Mouse (Mus musculus) gastrocnemius, postnatal 4 days (tissue): ENCODE measurements around the gene Gimap5. TPM values are rescaled to one million over a fixed set of nuclear protein-coding genes. Genes with fewer than 3 reads are reported as not detected.
A peak's percentile ranks its signal among the peaks of the same experiment; 100 is the strongest.

Experiments used
- DNase-seq, 2 experiments: peaks; one replicate each; pipeline ENCODE4 v3.0.0; 2021 to 2022; ENCODE audit warnings: low spot score in 2 of 2, mixed read lengths in 2 of 2
- total RNA-seq, 2 experiments: library from RNA; stranded (reverse); gene quantifications; 2 replicates each; pipeline ENCODE4 v1.2.3; 2021

Gimap5 gene
- total RNA-seq, 2 experiments from 2014 or later, result 7.4 to 8.7 TPM

DNA sequence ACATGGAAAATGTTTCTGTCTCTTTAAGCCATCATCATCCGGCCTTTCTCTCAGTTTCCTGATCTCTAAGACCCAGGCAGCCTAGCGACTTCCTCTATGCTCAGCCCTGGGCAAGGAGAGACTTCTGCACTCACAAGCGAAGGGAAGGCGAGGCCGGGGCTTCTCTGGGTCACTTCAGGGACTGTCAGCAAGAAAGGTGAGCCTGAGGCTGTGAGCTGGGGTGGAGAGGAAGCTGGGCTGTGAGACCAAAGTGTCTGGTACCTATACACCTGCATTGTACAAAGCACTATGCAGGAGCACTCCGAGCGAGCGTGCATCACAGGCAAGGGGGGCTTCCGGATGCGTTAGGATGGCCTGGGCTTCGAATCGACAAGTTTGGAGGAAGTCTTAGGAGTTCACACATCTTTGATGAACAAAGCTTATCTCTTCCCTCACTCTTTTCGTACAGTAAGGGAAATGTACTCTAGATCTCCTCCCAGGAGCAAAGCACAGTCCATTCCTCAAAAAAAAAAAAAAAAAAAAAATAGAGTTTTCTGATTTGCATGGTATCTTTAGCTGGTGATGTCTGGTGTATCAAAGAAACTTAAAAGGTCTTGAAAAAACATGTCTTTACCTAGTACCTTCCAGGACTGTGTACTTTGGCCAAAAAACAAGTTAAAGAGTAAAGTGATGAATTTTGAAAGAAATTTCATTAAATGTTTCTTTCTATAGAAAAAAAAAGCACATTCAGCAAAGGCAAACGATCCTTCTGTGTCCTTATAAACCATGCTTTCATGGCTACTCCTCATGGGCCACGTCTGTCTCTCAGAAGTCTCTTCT lies 6.8 kb upstream of the Gimap5 start, which contains the start of gene Gimap1:
Gene Gimap1 (plus strand): TSS at position 94 of the 819 bp plus-strand sequence.
- DNase-seq, result no peak

DNA sequence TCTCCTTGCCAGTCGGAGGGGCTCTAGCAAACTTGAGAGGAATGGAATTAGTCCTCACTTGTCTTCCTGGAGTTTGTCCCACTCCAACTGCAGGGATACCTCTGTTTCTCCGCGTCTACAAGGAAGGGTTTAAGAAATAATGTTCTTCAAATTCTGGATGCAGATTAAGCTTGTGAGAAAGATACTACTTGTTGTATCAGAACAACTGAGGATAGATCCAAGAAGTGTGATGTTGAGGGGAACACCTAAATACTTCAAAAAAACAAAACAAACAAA lies 6.3 kb upstream of the Gimap5 start:
- no peak for DNase-seq

DNA sequence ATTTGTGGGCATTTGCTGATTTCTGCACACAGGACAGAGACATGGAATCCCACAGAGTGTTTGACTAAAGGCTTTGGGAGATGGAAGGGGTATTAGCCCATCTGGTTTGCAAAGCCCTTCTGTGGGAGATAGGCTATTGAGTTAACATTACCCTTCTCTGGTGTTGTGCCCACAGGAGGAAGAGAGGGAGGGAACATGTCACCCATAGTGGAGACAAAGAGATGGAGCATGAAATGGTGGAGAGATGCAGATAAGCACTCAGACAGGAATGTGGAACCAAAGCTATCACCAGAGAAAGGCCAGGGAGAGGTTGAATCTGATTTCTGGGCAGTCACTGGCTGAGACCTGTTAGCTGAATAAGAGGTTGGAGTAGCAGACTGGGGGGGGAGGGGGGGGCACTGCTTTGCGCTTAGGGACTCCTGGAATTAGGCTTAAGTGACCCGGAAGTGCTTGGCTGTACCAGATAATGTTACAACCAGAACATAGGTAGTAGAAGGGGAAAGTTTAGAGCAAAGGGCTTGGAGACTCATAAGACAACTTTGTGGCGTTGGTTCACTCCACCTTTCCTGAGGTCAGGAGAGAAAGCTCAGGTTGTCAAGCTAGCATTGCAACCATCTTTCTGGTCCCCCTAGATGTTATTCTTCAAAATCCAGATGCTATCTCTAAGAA lies 5.4 kb upstream of the Gimap5 start:
- no peak for DNase-seq

DNA sequence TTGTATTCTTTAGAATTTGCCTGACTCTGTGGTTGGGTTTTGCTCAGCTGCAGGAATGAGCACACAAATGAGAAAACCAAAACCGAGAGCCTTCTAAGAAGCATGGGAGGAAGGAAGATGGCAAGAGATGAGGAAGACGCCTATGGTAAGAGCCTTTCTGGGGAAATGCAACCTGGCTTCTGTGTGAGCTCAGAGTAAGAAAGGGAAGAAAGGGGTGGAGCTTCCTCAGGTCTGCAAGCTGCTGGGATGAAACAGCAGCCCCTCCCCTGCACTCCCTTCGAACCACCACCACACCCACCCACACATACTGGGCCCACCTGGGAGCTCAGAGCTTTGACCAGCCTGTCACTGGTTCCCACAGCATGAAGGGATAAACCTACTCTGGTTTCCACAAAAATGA lies 4.7 kb upstream of the Gimap5 start:
- no peak for DNase-seq

DNA sequence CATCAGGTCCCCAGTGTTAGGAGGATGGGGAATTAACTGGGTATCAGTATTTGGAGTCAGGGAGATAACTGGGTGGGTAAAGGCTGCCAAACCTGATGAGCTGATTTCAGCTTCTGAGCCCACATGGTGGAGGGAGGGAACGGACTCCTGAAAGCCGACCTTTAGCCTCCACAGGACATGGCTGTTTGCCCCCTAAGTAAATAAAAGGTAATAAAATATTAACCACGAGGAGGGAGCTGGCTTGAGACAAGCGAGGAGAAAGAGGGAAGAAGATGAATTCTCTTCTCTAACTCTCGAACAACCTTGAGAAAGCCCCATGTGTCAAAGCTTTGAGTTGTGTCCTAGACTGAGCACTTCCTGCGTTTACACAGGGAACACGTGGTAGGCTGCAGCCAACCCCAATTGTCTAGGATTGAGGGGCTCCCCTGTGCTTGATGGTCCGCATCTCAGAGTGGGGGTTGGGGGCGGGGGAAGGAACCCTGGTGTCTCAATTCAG lies 4.2 kb upstream of the Gimap5 start:
- DNase-seq, result no peak

DNA sequence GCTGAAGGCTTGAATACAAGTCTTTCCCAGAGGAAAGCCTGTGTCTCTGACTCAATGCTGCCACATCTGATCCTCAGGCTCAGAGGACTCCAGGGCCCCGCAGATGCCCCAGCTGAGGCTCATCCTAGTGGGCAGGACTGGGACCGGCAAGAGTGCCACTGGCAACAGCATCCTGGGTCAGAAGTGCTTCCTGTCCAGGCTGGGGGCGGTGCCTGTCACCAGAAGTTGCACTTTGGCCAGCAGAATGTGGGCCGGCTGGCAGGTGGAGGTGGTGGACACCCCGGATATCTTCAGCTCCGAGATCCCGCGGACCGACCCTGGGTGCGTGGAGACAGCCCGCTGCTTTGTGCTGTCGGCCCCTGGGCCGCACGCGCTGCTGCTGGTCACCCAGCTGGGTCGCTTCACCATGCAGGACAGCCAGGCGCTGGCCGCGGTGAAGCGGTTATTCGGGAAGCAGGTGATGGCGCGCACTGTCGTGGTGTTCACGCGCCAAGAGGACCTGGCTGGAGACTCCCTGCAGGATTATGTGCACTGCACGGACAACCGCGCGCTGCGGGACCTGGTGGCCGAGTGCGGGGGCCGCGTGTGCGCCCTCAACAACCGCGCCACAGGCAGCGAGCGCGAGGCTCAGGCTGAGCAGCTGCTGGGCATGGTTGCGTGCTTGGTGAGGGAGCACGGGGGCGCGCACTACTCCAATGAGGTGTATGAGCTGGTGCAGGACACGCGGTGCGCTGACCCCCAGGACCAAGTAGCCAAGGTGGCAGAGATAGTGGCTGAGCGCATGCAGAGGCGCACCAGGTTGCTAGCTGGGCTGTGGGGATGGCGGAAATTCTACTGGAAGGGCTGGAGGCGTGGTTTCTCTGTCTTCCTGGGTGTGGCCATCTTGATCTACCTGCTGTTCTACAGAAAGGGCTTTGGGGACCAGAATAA lies 3.3 kb upstream of the Gimap5 start:
- no peak for DNase-seq

DNA sequence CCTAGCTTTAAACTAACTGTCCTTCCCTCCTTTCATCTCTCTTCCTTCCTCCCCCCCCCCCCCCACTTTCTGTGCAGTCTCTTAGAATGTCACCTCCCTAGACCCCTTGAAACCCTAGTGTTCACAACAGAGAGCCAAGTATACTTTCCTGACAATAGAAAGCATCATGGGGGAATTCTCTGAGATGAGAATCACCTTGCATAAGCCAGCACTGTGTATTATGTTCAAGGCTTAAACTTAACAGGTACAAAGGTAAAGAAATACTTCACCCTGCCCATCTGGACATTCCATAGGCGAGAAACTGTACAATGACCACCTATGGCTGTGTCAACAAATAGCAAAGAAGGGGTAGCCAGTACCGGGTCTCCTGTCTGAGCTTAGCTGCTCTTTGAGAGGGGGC lies 507 bp upstream of the Gimap5 start:
- no peak for DNase-seq

DNA sequence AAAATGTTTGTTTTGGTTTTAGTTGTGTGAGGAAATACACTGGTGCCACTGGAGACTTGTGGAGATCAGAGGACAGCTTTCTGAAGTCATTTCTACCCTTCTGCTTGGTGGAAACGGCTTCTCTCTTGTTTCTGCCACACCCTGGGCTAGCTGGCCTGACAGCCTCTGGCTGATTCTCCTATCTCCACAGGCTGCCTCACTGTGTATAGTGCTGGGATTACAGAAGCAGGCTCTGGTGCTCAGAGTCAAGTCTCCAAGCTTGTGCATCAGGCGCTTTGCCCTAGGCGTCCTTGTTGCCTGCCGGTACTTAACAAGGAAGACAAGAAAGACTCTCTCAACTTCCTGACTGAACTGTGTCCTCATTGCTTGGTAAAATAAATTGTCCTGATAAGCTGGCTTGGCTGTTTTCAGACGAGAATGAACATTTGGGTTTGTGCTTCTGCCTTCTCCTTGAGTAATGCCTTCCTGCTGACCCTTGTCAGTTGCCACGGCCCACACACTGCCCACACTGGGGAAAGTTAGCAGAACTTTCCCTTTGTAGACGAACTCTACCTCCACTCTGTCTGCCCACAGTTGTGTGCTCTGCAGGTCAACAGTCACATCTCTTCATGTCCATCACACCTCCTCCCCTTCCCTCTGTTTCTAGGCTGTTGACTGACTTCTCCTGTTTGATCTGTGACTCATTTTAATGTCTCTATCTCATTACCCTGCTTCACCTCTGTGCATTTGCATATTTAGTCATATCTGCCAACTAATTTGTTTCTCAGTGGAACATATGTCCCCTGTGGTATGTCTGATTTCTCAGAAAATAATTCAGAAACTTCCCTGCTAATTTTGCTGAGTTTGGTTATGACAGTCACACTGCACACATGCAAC lies 1.3 kb downstream of the Gimap5 start:
- no peak for DNase-seq

DNA sequence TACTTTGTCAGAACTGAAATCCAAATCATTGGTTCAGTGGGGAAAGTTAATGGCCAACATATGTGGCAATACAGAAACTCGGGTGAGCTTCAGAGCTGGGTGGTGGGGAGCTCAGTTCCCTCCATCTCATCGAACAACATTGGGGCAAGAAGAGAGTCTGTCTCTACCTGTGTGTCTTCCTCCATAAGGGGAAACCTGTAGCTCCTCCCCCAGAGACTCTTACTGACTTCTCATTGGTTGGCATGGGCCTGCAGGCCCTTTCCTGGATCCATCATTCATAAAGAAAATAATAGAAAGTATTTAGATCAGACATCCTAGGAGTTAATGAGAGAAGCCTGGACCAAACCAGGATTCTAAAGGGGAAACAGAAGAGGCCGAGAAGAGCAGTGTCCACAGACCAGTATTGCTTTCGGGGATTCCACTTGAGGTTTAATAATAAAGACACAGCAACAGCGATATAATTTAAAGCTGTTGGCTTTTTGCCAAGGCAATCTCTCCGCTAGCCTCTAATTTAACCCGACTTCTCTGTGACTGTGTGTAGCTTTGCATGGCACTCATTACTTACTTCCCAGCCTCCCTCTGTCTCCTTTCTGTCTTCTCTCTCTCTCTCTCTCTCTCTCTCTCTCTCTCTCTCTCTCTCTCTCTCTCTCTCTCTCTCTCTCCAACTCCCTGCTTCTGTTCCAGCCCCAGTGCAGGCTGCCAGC lies 17.7 kb downstream of the Gimap5 start:
- DNase-seq, result no peak

DNA sequence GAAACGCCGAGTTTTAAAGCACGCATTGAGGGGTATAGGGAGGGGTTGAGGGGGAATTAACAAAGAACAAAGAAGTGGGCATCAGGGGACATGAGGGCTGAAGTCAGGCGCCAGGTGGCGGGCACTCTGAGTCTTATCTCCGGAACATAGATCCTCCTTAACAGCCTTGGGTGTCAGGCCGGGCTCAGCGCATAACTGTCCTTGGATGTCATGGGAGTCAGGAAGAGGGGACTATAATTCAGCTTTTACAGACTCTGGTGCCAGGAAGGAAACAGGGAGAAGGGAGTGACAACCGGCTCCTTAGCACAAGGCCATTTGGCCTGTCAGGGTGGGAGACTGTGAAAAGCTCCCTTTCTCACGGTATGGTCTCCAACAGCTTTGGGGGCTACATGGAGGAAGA lies 18.5 kb downstream of the Gimap5 start:
- no peak for DNase-seq

DNA sequence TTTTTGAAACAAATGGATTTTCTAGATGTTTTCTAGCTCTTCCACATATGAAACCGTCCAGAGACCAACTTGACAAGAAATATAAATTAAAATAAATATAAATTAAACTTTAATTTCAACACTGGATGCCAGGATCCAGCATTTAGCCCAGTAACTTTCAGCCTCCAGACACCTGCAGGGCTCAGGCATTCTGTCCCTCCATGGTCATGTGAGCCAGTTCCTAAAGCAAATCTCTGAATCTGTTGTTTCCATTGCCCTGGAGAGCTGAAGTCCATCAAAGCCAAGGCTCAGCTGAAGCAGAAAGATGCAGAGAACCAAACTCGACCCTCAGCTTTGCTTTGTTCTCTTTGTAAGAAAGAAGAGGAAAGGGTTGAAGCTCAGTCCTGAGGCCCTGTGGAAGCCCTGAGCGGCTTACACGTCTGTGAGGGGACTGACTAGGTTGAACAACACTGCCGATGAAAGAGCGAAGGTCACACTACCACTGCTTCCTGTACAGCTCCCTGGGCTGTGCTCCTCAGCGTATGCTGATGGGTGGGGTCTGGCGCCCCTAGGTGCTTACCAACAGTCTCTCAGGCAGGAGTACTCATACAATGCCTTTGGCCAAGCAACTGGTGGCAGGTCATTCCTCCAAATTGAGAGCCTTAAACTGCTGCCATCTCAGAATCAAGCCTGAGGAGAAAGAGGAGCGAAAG lies 22.3 kb downstream of the Gimap5 start:
- DNase-seq, result no peak

DNA sequence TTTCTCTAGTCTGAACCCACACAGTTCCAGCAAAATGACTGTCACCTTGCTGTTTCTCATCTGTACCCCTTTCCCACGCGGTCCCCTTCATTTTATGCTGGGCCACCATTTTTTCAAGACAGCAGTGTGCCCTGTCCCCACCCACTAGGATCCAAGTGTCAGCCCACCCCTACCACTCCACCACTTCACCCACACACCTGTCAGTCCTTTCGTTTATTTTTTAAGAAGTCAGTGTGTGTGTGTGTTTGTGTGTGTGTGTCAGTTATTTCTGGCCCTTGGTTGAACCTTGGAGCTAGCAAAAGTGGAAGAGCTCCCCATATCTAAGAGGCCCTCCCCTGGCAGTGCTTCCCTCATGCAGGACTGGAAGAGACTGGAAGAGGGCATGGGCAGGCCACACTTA lies 22.9 kb downstream of the Gimap5 start:
- no peak for DNase-seq

DNA sequence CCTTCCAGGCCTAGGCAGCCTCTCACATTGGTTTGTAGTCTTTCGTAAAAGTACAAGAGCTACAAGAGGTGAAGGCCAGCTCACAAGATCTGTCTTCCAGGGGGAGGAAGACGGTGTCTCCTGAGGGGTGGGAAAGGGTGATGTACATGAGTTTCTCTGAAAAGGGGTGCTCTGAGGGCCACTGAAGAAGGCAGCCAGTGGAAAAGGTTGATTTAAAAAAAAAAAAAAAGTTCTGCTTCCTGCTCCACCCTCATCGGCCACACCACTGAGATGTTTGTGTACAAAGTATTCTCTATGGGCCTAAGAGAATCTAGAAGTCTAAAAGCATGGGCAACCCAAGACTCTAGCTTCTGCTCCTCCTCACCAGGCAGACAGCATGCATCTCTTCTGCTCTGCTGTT lies 24.7 kb downstream of the Gimap5 start, which contains the start of gene Gimap3:
Gene Gimap3 (minus strand): TSS at position 156 of the 400 bp plus-strand sequence.
- DNase-seq, result no peak

DNA sequence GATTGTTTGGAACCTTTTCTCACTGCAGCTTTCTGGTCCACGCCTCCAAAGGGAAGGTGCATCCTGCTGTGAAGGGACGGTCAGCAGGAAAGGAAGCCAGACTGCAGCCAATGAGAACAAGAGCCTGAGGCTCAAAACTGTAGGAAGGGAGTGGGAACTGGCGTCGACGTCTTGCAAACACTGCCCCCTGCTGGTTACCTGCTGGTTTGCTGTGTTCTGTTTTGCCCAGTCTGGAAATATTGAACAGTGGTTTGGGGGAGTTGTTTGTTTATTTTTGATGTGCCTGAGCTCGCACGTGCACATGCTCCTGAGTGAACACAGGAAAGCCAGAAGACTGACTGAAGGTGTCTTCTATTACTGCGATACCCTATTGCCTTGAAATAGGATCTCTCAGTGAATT lies 26.0 kb downstream of the Gimap5 start:
- DNase-seq, result peak; percentile 56 to 77

DNA sequence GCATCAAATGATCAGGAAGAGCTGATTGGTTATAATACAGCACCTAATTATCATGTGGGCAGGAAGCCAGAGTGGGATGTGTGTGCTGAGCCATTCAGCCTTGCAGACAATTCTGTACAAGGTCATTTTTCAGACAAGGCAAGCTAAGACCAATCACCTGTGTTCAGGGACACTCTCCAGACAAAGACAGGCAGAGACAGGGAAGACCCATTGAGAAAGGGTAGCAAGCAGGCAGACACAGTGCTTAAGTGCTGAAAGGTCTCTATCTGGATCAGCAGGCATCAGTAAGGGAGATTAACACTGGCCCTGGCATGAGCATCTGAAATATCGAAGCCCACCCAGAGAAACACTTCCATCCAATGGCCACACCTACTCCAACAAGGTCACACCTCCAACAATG lies 38.4 kb downstream of the Gimap5 start:
- no peak for DNase-seq

DNA sequence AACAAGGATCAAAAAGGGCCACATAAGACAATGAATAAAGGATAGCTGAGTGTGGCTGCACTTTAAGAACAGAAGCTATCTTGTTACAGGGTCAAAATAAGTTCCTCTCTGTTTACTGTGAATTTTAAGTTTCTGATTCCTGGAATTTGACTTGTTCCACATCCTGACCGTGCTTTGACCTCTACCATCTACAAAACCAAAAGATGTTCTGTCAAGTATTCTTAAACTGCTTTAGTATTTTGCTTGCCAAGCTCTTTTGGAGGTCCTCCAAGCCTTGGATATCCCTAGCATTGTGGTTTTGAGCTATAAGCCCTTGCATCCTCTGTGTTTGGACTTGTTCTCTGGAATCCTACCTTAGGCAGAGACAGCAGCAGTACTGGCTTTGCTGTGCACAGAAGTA lies 39.2 kb downstream of the Gimap5 start:
- DNase-seq, result peak in 1 of 2 experiments; percentile 45

DNA sequence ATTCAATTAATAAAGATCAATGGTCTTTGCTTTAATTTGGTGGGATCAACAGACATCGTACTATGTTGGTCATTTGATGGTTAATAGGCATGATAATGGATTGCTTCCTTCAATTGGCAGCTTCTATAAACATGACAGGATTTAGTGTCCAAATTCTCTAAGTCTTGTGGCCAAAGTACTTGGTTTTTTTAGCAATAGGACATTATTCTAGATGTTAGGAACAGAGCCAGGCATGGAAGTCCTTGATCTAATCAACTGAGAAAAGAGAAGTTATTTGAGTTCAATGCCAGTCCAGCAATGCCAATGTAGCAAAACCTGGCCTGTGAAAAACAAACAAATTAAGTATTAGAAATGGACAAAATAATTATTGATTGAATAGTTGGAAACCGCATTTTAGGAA lies 39.6 kb downstream of the Gimap5 start:
- DNase-seq, result no peak

DNA sequence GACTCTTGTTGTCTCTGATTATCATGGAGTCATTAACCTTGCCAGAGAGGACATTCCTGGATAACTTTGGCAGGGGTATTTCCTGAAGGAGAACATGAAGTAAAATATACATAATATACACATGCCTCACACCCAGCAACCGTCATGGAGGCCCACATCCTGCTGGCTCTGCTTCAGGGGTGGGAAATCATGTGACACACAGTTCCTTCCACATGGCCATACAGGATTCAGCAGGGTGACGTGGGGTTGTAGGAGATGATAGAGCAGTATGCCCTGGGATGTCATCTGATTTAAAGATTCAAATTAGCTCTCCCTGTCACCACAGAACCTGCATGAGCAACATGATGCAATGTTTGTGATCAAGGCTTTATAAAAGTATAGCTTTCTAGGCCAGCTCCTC lies 41.9 kb downstream of the Gimap5 start:
- DNase-seq, result no peak

DNA sequence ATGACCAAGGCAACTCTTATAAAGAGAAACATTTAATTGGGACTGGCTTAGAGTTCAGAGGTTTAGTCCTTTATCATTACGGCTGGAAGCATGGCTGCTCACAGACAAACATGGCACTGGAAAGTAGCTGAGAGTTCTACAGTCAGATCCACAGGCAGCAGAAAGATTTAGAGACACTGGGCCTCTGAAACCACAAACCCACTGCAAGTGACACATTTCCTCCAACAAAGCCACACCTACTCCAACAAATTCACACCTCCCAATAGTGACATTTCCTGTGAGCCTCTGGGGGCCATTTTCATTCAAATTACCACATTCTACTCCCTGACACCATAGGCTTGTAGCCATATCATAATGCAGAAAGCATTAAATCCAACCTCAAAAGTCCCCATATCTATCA lies 55.9 kb downstream of the Gimap5 start:
- DNase-seq, result no peak
